Mouse (Mus musculus) MEL-GATA-1-ER (cell line): ENCODE results near the gene Psapl1.
"Not testable (repeated sequence)": the region's sequence is repeated elsewhere in the genome, so short reads cannot be mapped to it uniquely, and the experiment has no call there.

ENCODE experiments used
- DNase-seq: peaks from one replicate; pipeline ENCODE4 v3.0.0-alpha.2; 2012; ENCODE audit warnings: low read depth; ENCODE audit errors: extremely low read depth

Psapl1 gene

GRCm38 (mm10) chr5:36203421-36203820 lies 400 bp upstream of the Psapl1 start:
- no peak for DNase-seq

- no peak for DNase-seq
Observed at GRCm38 (mm10) chr5:36205397-36205796, 1.6 kb downstream of the Psapl1 start.

- DNase-seq, result no peak
Observed at GRCm38 (mm10) chr5:36208803-36209202, 5.0 kb downstream of the Psapl1 start.

GRCm38 (mm10) chr5:36213310-36213709 lies 9.5 kb downstream of the Psapl1 start:
- no peak for DNase-seq

- no peak for DNase-seq
Observed at GRCm38 (mm10) chr5:36220105-36220504, 16.3 kb downstream of the Psapl1 start.

- no peak for DNase-seq
Observed at GRCm38 (mm10) chr5:36220626-36221025, 16.8 kb downstream of the Psapl1 start.

- no peak for DNase-seq
Observed at GRCm38 (mm10) chr5:36223787-36224186, 20.0 kb downstream of the Psapl1 start.

- DNase-seq, result no peak
Observed at GRCm38 (mm10) chr5:36225855-36226254, 22.0 kb downstream of the Psapl1 start.

- no peak for DNase-seq
Observed at GRCm38 (mm10) chr5:36226296-36226695, 22.5 kb downstream of the Psapl1 start.

GRCm38 (mm10) chr5:36228405-36229370 lies 24.9 kb downstream of the Psapl1 start:
- DNase-seq, result no peak

GRCm38 (mm10) chr5:36230301-36230780 lies 26.5 kb downstream of the Psapl1 start:
- DNase-seq, result no peak

- not testable (repeated sequence) for DNase-seq
Observed at GRCm38 (mm10) chr5:36237526-36237925, 33.7 kb downstream of the Psapl1 start.

GRCm38 (mm10) chr5:36248022-36248421 lies 44.2 kb downstream of the Psapl1 start:
- no peak for DNase-seq

GRCm38 (mm10) chr5:36252746-36253504 lies 49.1 kb downstream of the Psapl1 start:
- no peak for DNase-seq

GRCm38 (mm10) chr5:36254642-36255516 lies 51.1 kb downstream of the Psapl1 start:
- DNase-seq, result no peak
